Mouse (Mus musculus) spleen, adult 2 months (tissue): ENCODE results near the gene Crxos. TPM values are rescaled to one million over a fixed set of nuclear protein-coding genes. Genes with fewer than 3 reads are reported as not detected.
A peak's percentile ranks its signal among the peaks of the same experiment; 100 is the strongest.

Experiments
- DNase-seq, 2 experiments: peaks; one replicate each; pipeline versions ENCODE4 v3.0.0 to v3.0.0-alpha.2; 2012 to 2021; ENCODE audit warnings: low spot score in 2 of 2, low read depth in 1 of 2
- H3K27ac ChIP-seq: fragments of 200-500 bp; 2 replicates; pipeline ENCODE4 v1.5.1; 2012; ENCODE audit warnings: low read length, inconsistent platforms; ENCODE audit not compliant: insufficient read depth
- H3K27me3 ChIP-seq: fragments of 200-500 bp; 2 replicates; pipeline ENCODE4 v1.6.1; 2012; ENCODE audit warnings: mild to moderate bottlenecking, moderate library complexity, low read length, inconsistent platforms; ENCODE audit not compliant: control insufficient read depth, insufficient read depth
- H3K36me3 ChIP-seq: fragments of 200-500 bp; 2 replicates; pipeline ENCODE4 v1.6.1; 2012; ENCODE audit warnings: mild to moderate bottlenecking, low read length, inconsistent platforms; ENCODE audit not compliant: control insufficient read depth, insufficient read depth
- H3K4me1 ChIP-seq: fragments of 200-500 bp; 2 replicates; pipeline ENCODE4 v1.6.1; 2011; ENCODE audit warnings: inconsistent platforms; ENCODE audit not compliant: control insufficient read depth, insufficient read depth, insufficient read length
- H3K4me3 ChIP-seq: fragments of 200-500 bp; 2 replicates; pipeline ENCODE4 v1.5.1; 2011; ENCODE audit warnings: mild to moderate bottlenecking, inconsistent platforms; ENCODE audit not compliant: insufficient read depth, insufficient read length; ENCODE audit errors: extremely low read depth
- CTCF ChIP-seq: fragments of 200-500 bp; IDR thresholded peaks from 2 replicates; pipeline ENCODE4 v1.5.1; 2011; ENCODE audit warnings: mild to moderate bottlenecking, inconsistent platforms; ENCODE audit not compliant: insufficient read depth, insufficient read length, insufficient replicate concordance; ENCODE audit errors: extremely low read depth
- POLR2A ChIP-seq: fragments of 200-500 bp; IDR thresholded peaks from 2 replicates; pipeline ENCODE4 v1.6.1; 2011; ENCODE audit warnings: low read depth, low read length, inconsistent platforms
- WGBS: fragments of 180-500 bp; shearing (Covaris S2); methylation state at CpG from one replicate; pipeline ENCODE4 v1.1.7; 2018; 5-methylcytosine and 5-hydroxymethylcytosine counted together
- polyA plus RNA-seq: library from polyadenylated mRNA; depleted of rRNA; stranded (reverse); fragments of >200 nt; gene quantifications from 2 replicates; pipeline ENCODE4 v1.2.3, GENCODE M21; 2012

Gene Crxos
- polyA plus RNA-seq, 1 experiment: not detected

GRCm38 (mm10) chr7:15919947-15920346, 37.5 kb downstream of the Crxos start:
- no peak for DNase-seq
- WGBS: 94% methylated on average over 9 of the region's 9 CpGs
- Histone ChIP-seq H3K36me3 (peaks cover 8% of the 10 kb centered on the region), H3K4me1 (peaks cover 11% of the 10 kb centered on the region; the same call in 1 of the 2 replicates), H3K27me3 (no peaks in the 10 kb centered on the region), H3K4me3 (no peak overlapping the region), H3K27ac (no peak overlapping the region)
- TF ChIP-seq CTCF (no peak), POLR2A (no peak)

- WGBS: 92% methylated on average over 6 of the region's 6 CpGs
Observed at GRCm38 (mm10) chr7:15920645-15921190, 38.3 kb downstream of the Crxos start.

GRCm38 (mm10) chr7:15921796-15922195, 39.4 kb downstream of the Crxos start:
- H3K27me3 ChIP-seq: no peaks in the 10 kb centered on the region
- peak overlapping the region; percentile 88 for H3K27ac ChIP-seq
- DNase-seq: peak; percentile 43 to 56
- peak overlapping the region; percentile 75 for H3K4me3 ChIP-seq
- peaks cover 11% of the 10 kb centered on the region; the same call in 1 of the 2 replicates for H3K4me1 ChIP-seq
- peaks cover 8% of the 10 kb centered on the region for H3K36me3 ChIP-seq
- TF ChIP-seq POLR2A (no peak), CTCF (no peak)
- under 1% methylated on average over 10 of the region's 10 CpGs for WGBS

More at GRCm38 (mm10) chr7:15920645-15921190, 38.3 kb downstream of the Crxos start:
- H3K27me3 ChIP-seq: no peaks in the 10 kb centered on the region
- TF ChIP-seq CTCF: no peak
- no peak for TF ChIP-seq POLR2A
- no peak overlapping the region for H3K4me3 ChIP-seq
- DNase-seq: no peak
- H3K36me3 ChIP-seq: peaks cover 8% of the 10 kb centered on the region
- H3K27ac ChIP-seq: no peak overlapping the region
- H3K4me1 ChIP-seq: peaks cover 11% of the 10 kb centered on the region; the same call in 1 of the 2 replicates

- peaks cover 11% of the 10 kb centered on the region; the same call in 1 of the 2 replicates for H3K4me1 ChIP-seq
- H3K27me3 ChIP-seq: no peaks in the 10 kb centered on the region
- peaks cover 5% of the 10 kb centered on the region for H3K36me3 ChIP-seq
- TF ChIP-seq CTCF (no peak), POLR2A (peak; percentile 92)
- under 1% methylated on average over 33 of the region's 33 CpGs for WGBS
- H3K4me3 ChIP-seq: peak within 1 kb of the TSS; percentile 75
- peak within 1 kb of the TSS; percentile 88 for H3K27ac ChIP-seq
- DNase-seq: peak; percentile 88 to 92
Observed at GRCm38 (mm10) chr7:15922220-15922773, 39.9 kb downstream of the Crxos start, which contains the start of gene Selenow. Selenow (minus strand) TSS chr7:15922402.

- H3K27me3 ChIP-seq: no peaks in the 10 kb centered on the region
- no peak overlapping the region for H3K4me3 ChIP-seq
- no peaks in the 10 kb centered on the region for H3K4me1 ChIP-seq
- H3K27ac ChIP-seq: no peak overlapping the region
- DNase-seq: peak; percentile 38 to 63
- H3K36me3 ChIP-seq: no peaks in the 10 kb centered on the region
- TF ChIP-seq POLR2A (no peak), CTCF (peak; percentile 77; the same call in 1 of the 2 replicates)
- 34% methylated on average over 4 of the region's 4 CpGs for WGBS
Observed at GRCm38 (mm10) chr7:15929910-15930309, 47.5 kb downstream of the Crxos start.

- WGBS: 73% methylated on average over 2 of the region's 2 CpGs
Observed at GRCm38 (mm10) chr7:15930543-15930942, 48.1 kb downstream of the Crxos start.

GRCm38 (mm10) chr7:15931635-15932034, 49.2 kb downstream of the Crxos start:
- Histone ChIP-seq H3K27ac (no peak overlapping the region), H3K36me3 (no peaks in the 10 kb centered on the region), H3K4me3 (no peak overlapping the region), H3K27me3 (no peaks in the 10 kb centered on the region), H3K4me1 (no peaks in the 10 kb centered on the region)
- WGBS: 17% methylated on average over 3 of the region's 3 CpGs
- TF ChIP-seq POLR2A (no peak), CTCF (no peak)
- no peak for DNase-seq

More at GRCm38 (mm10) chr7:15930543-15930942, 48.1 kb downstream of the Crxos start:
- Histone ChIP-seq H3K4me3 (no peak overlapping the region), H3K4me1 (no peaks in the 10 kb centered on the region), H3K36me3 (no peaks in the 10 kb centered on the region), H3K27me3 (no peaks in the 10 kb centered on the region), H3K27ac (no peak overlapping the region)
- TF ChIP-seq CTCF (no peak), POLR2A (no peak)
- DNase-seq: no peak
